Mouse (Mus musculus) heart, embryonic 14.5 days (tissue): ENCODE results near the gene Tle1. TPM values are rescaled to one million over a fixed set of nuclear protein-coding genes. Genes with fewer than 3 reads are reported as not detected.

Experiments
- ATAC-seq: fragments of 200-750 bp; cut with Nextera tagmentation; 2 replicates; pipeline ENCODE4 v1.8.0; 2017; ENCODE audit warnings: low read depth, moderate TSS enrichment; ENCODE audit not compliant: insufficient number of reproducible peaks, insufficient read depth, low FRiP score
- H3K27ac ChIP-seq, 2 experiments: fragments of 200-500 bp in 1 of 2; fragments of 300-500 bp in 1 of 2; sonication (generic) in 1 of 2; replicated peaks in 1 of 2; 2 replicates each; pipeline ENCODE4 v1.5.1; 2012 to 2014; ENCODE audit warnings: low read depth in 2 of 2, low read length in 2 of 2, control low read depth in 1 of 2, mild to moderate bottlenecking in 1 of 2, mixed read lengths in 1 of 2; ENCODE audit not compliant: control insufficient read depth in 1 of 2, insufficient read depth in 1 of 2
- H3K27me3 ChIP-seq: fragments of 300-500 bp; sonication (generic); 2 replicates; pipeline ENCODE4 v1.6.1; 2014; ENCODE audit warnings: mild to moderate bottlenecking, low read length, control low read depth; ENCODE audit not compliant: control insufficient read depth, insufficient read depth
- H3K36me3 ChIP-seq: fragments of 300-500 bp; sonication (generic); 2 replicates; pipeline ENCODE4 v1.6.1; 2014; ENCODE audit warnings: mild to moderate bottlenecking, control low read depth, low read length, mixed read lengths; ENCODE audit not compliant: control insufficient read depth, insufficient read depth
- H3K4me1 ChIP-seq, 2 experiments: fragments of 200-500 bp in 1 of 2; fragments of 300-500 bp in 1 of 2; sonication (generic) in 1 of 2; 2 replicates each; pipeline ENCODE4 v1.6.1; 2012 to 2014; ENCODE audit warnings: low read length in 2 of 2, control low read depth in 1 of 2, mixed read lengths in 1 of 2; ENCODE audit not compliant: control insufficient read depth in 2 of 2, insufficient read depth in 2 of 2
- H3K4me2 ChIP-seq: fragments of 300-500 bp; sonication (generic); 2 replicates; pipeline ENCODE4 v1.6.1; 2014; ENCODE audit warnings: mild to moderate bottlenecking, low read length
- H3K4me3 ChIP-seq, 2 experiments: fragments of 200-500 bp in 1 of 2; fragments of 300-500 bp in 1 of 2; sonication (generic) in 1 of 2; 2 replicates each; pipeline ENCODE4 v1.5.1; 2012 to 2014; ENCODE audit warnings: low read length in 2 of 2, mild to moderate bottlenecking in 2 of 2, control low read depth in 1 of 2, low read depth in 1 of 2, moderate library complexity in 1 of 2; ENCODE audit not compliant: control insufficient read depth in 1 of 2, insufficient read depth in 1 of 2
- H3K9ac ChIP-seq: fragments of 300-500 bp; sonication (generic); 2 replicates; pipeline ENCODE4 v1.6.1; 2014; ENCODE audit warnings: mild to moderate bottlenecking, low read length
- H3K9me3 ChIP-seq: fragments of 300-500 bp; sonication (generic); 2 replicates; pipeline ENCODE4 v1.6.1; 2016; ENCODE audit warnings: low read length, control low read depth; ENCODE audit not compliant: control insufficient read depth
- WGBS: fragments of 180-500 bp; shearing (Covaris S2); extraction: QIAGEN DNeasy Blood & Tissue Kit; methylation state at CpG from one replicate; pipeline ENCODE4 v1.1.7; 2014; 5-methylcytosine and 5-hydroxymethylcytosine counted together
- polyA plus RNA-seq: library from polyadenylated mRNA; unstranded; fragments of >200 nt; fragmentation: Nextera tagmentation; extraction: Ambion mirVana; gene quantifications from 2 replicates; pipeline ENCODE4 v1.2.1, GENCODE M21; 2014

Gene Tle1
- polyA plus RNA-seq, 1 experiment from 2014 or later = 8.7 TPM

- Histone ChIP-seq H3K27ac (no peak overlapping the region), H3K9ac (no peak overlapping the region), H3K4me1 (peaks cover 2 to 6% of the 10 kb centered on the region in 2 experiments; a peak in 1 of 4 replicates), H3K36me3 (peaks cover 3% of the 10 kb centered on the region; the same call in 1 of the 2 replicates), H3K27me3 (peaks cover 47% of the 10 kb centered on the region), H3K4me2 (no peak overlapping the region), H3K9me3 (no peaks in the 10 kb centered on the region), H3K4me3 (no peak overlapping the region)
- no peak for ATAC-seq
- 90% methylated on average over 4 of the region's 4 CpGs for WGBS
These were observed 38.1 kb downstream of the Tle1 start for GRCm38 (mm10) chr4:72162445-72163218.

GRCm38 (mm10) chr4:72160102-72160511 lies 40.6 kb downstream of the Tle1 start:
- Histone ChIP-seq H3K9me3 (no peaks in the 10 kb centered on the region), H3K9ac (no peak overlapping the region), H3K4me3 (no peak overlapping the region), H3K27ac (no peak overlapping the region), H3K36me3 (peaks cover 6% of the 10 kb centered on the region; the same call in 1 of the 2 replicates), H3K4me1 (peaks cover 2 to 6% of the 10 kb centered on the region in 2 experiments; a peak in 1 of 4 replicates), H3K4me2 (no peak overlapping the region), H3K27me3 (peaks cover 34% of the 10 kb centered on the region)
- 61% methylated on average over 14 of the region's 14 CpGs for WGBS
- no peak for ATAC-seq

- H3K4me2 ChIP-seq = no peak overlapping the region
- H3K36me3 ChIP-seq = 0 out of 2 replicates have a peak, but pooled peaks cover 6% of the 10 kb centered on the region
- H3K9ac ChIP-seq = no peak overlapping the region
- H3K27me3 ChIP-seq = peaks cover 23% of the 10 kb centered on the region
- ATAC-seq = 0 out of 2 replicates have a peak, but pooled peaks have one; percentile 26
- no peak overlapping the region for H3K4me3 ChIP-seq
- H3K9me3 ChIP-seq = no peaks in the 10 kb centered on the region
- H3K4me1 ChIP-seq = peaks cover 2 to 6% of the 10 kb centered on the region in 2 experiments; a peak in 1 of 4 replicates
- WGBS = 46% methylated on average over 10 of the region's 10 CpGs
- no peak overlapping the region for H3K27ac ChIP-seq
These were observed 42.8 kb downstream of the Tle1 start for GRCm38 (mm10) chr4:72157931-72158371.

- Histone ChIP-seq H3K4me2 (no peak overlapping the region), H3K9ac (no peak overlapping the region), H3K4me3 (no peak overlapping the region), H3K36me3 (no peaks in the 10 kb centered on the region), H3K9me3 (no peaks in the 10 kb centered on the region), H3K4me1 (no peaks in the 10 kb centered on the region; a peak in 1 of 4 replicates), H3K27me3 (peaks cover 5% of the 10 kb centered on the region; the same call in 1 of the 2 replicates), H3K27ac (no peak overlapping the region)
- no peak for ATAC-seq
- 43% methylated on average over 4 of the region's 4 CpGs for WGBS
These were observed 50.1 kb downstream of the Tle1 start for GRCm38 (mm10) chr4:72150460-72151131.

- no peak overlapping the region for H3K4me2 ChIP-seq
- no peak for ATAC-seq
These were observed 54.7 kb downstream of the Tle1 start for GRCm38 (mm10) chr4:72146003-72146402.

GRCm38 (mm10) chr4:72144541-72144940 lies 56.2 kb downstream of the Tle1 start:
- ATAC-seq = no peak
- Histone ChIP-seq H3K27ac (no peak overlapping the region), H3K4me1 (no peaks in the 10 kb centered on the region; a peak in 2 of 4 replicates), H3K4me2 (no peak overlapping the region), H3K9ac (no peak overlapping the region), H3K36me3 (0 out of 2 replicates have a peak, but pooled peaks cover 3% of the 10 kb centered on the region), H3K27me3 (no peaks in the 10 kb centered on the region; the same call in 1 of the 2 replicates), H3K4me3 (no peak overlapping the region), H3K9me3 (no peaks in the 10 kb centered on the region)
- WGBS = 86% methylated on average over 2 of the region's 2 CpGs

More at GRCm38 (mm10) chr4:72146003-72146402, 54.7 kb downstream of the Tle1 start:
- WGBS = 77% methylated on average over 2 of the region's 2 CpGs
- Histone ChIP-seq H3K9ac (no peak overlapping the region), H3K9me3 (no peaks in the 10 kb centered on the region), H3K27me3 (peaks cover 5% of the 10 kb centered on the region; the same call in 1 of the 2 replicates), H3K4me3 (no peak overlapping the region), H3K4me1 (no peaks in the 10 kb centered on the region; a peak in 1 of 4 replicates), H3K36me3 (no peaks in the 10 kb centered on the region), H3K27ac (no peak overlapping the region)

- H3K9me3 ChIP-seq = no peaks in the 10 kb centered on the region
- no peaks in the 10 kb centered on the region; a peak in 2 of 4 replicates for H3K4me1 ChIP-seq
- H3K9ac ChIP-seq = no peak overlapping the region
- WGBS = 78% methylated on average over 3 of the region's 3 CpGs
- no peaks in the 10 kb centered on the region; the same call in 1 of the 2 replicates for H3K27me3 ChIP-seq
- no peak for ATAC-seq
- H3K36me3 ChIP-seq = peaks cover 20% of the 10 kb centered on the region
- H3K4me2 ChIP-seq = no peak overlapping the region
- no peak overlapping the region for H3K4me3 ChIP-seq
- H3K27ac ChIP-seq = no peak overlapping the region
These were observed 60.0 kb downstream of the Tle1 start for GRCm38 (mm10) chr4:72140706-72141105.
